In the genomic region with DNA sequence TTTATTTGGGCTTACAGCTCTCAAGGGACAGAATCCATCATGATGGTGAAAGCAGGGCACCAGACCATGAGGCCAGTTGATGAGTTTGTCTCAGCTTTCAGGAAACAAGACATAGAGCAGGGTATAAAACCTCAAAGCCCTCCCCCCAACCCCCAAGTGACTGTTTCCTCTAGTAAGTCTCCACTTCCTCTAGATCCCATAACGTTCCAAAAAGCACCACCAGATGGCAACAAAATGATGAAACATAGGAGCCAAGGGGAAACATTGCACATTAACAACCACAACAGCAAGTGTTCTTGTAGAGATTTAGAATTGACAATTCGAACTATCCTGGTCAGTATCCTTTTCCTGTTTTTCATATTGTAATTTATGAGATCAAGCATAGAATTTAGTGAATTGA, we compare ENCODE assay signal across 9 mouse cellular contexts. TPM values are rescaled to one million over a fixed set of nuclear protein-coding genes. Genes with fewer than 3 reads are reported as not detected.
DNase-seq lines count a peak whose midpoint lies in the region; ATAC-seq and TF ChIP-seq lines count a peak whose summit lies in the region.
"Had no signal": no experiment of that assay in that cellular context is flagged by ENCODE, and none has a peak within 500 bp of the region (broad histone marks: within the 10 kb centered on the region; RNA-seq: fewer than 3 reads in every experiment).

No protein-coding gene starts in this region.

- H3K27ac ChIP-seq in liver, adult 2 months (replicated peaks; ENCODE audit: insufficient read depth, low read depth, low read length): no peak overlapping the region
- H3K27ac ChIP-seq: lung, embryonic 15.5 days had no signal

- no peak for TF ChIP-seq POLR2A in liver, adult 2 months (IDR thresholded peaks at IDR 0.05; ENCODE audit: extremely low read depth, insufficient read depth, low read length)

- peaks cover 18% of the 10 kb centered on the region for H3K36me3 ChIP-seq in liver, adult 2 months (ENCODE audit: control insufficient read depth, insufficient read depth, low read length)

- intact Hi-C loops in left cerebral cortex, postnatal 25 days (cut with DNase I): loop anchor here (2.0 to 10.0 kb wide), 2 partner anchors 161 to 1513 kb away; no protein-coding TSS in a partner anchor

- no peak for ATAC-seq in erythroblast, adult 5-6 weeks (replicated peaks; ENCODE audit: low FRiP score, poor library complexity, severe bottlenecking)
- ATAC-seq in erythroid progenitor cell, adult 5-6 weeks (replicated peaks; ENCODE audit: low FRiP score, poor library complexity, severe bottlenecking): no peak

- no peak overlapping the region for H3K4me3 ChIP-seq in liver, adult 2 months (ENCODE audit: insufficient read depth, low read depth, low read length)
- H3K4me3 ChIP-seq: lung, embryonic 15.5 days had no signal

- peak; percentile 17; the same call in 1 of the 2 replicates for TF ChIP-seq CTCF in liver, adult 2 months (IDR thresholded peaks at IDR 0.05; ENCODE audit: low read depth, low read length)

- WGBS in liver, adult 2 months: 22% methylated on average over 2 of the region's 2 CpGs

- H3K27me3 ChIP-seq in liver, adult 2 months (ENCODE audit: control insufficient read depth, insufficient read depth, low read length): no peaks in the 10 kb centered on the region
- H3K27me3 ChIP-seq: lung, embryonic 15.5 days had no signal

- no peaks in the 10 kb centered on the region for H3K79me2 ChIP-seq in liver, adult 2 months (ENCODE audit: control insufficient read depth, insufficient read depth, low read length)

- no peak overlapping the region for H3K9ac ChIP-seq in liver, adult 2 months (ENCODE audit: low read depth, low read length)
- H3K9ac ChIP-seq: lung, embryonic 15.5 days had no signal

- H3K4me1 ChIP-seq in liver, adult 2 months (ENCODE audit: control insufficient read depth, insufficient read depth, low read length): no peaks in the 10 kb centered on the region
- H3K4me1 ChIP-seq: lung, embryonic 15.5 days had no signal

- peak; percentile 32 for DNase-seq in cerebellum, adult 9-10 months
- no peak for DNase-seq in cerebellum, adult 11-12 months
- DNase-seq in liver, adult 2 months (ENCODE audit: extremely low read depth, low read depth, low spot score): peak; percentile 10
- no peak for DNase-seq in liver
- peak; percentile 75 for DNase-seq in brain, adult 2 months (ENCODE audit: low read depth, low spot score)
- peak; percentile 22 to 71 for DNase-seq in left cerebral cortex, postnatal 25 days (ENCODE audit: low spot score in 2 of 2)

RNA-seq across cellular contexts. Expression of gene Gstcd, which starts 19.9 kb away (rescaled TPM):
- 2.1 and 4.8 TPM in 2 replicates for total RNA-seq in liver, adult 2 months (2014; rRNA removed)
- polyA plus RNA-seq in liver, adult 2 months (2012; rRNA removed): 1.2 and 1.7 TPM in 2 replicates
- 1 to 10 TPM; 6.9 to 8.0 TPM for total RNA-seq in left cerebral cortex, postnatal 25 days (2021)
- 3.7 and 4.8 TPM in 2 replicates for total RNA-seq in erythroblast, adult 5-6 weeks (2015; ENCODE audit: low replicate concordance)
- total RNA-seq in erythroblast, adult 5-6 weeks (2017; ENCODE audit: low replicate concordance): 5.3 and 7.7 TPM in 2 replicates
- 5.8 and 9.6 TPM in 2 replicates for total RNA-seq in erythroid progenitor cell, adult 5-6 weeks (2015; ENCODE audit: low replicate concordance)
- total RNA-seq in erythroid progenitor cell, adult 5-6 weeks (2017; ENCODE audit: low replicate concordance): 9.9 and 14.3 TPM in 2 replicates

RNA-seq across cellular contexts. Expression of gene Ints12, which starts 20.1 kb away (rescaled TPM):
- 4.1 and 4.6 TPM in 2 replicates for total RNA-seq in liver, adult 2 months (2014; rRNA removed)
- polyA plus RNA-seq in liver, adult 2 months (2012; rRNA removed): 1.5 and 3.0 TPM in 2 replicates
- total RNA-seq in left cerebral cortex, postnatal 25 days (2021): 10 to 100 TPM; 15.1 to 16.4 TPM
- total RNA-seq in erythroblast, adult 5-6 weeks (2015; ENCODE audit: low replicate concordance): 10.4 and 10.9 TPM in 2 replicates
- 11.6 and 18.1 TPM in 2 replicates for total RNA-seq in erythroblast, adult 5-6 weeks (2017; ENCODE audit: low replicate concordance)
- total RNA-seq in erythroid progenitor cell, adult 5-6 weeks (2015; ENCODE audit: low replicate concordance): 8.0 and 19.5 TPM in 2 replicates
- total RNA-seq in erythroid progenitor cell, adult 5-6 weeks (2017; ENCODE audit: low replicate concordance): 14.2 and 18.7 TPM in 2 replicates

Comparison
In these comparisons a context has a peak if more than half of its experiments do, and no peak if none do; other contexts are left out.
1. DNase-seq: peak in cerebellum, adult 9-10 months (single experiment), liver, adult 2 months (single experiment), brain, adult 2 months (single experiment) and left cerebral cortex, postnatal 25 days (2 of 2); none in cerebellum, adult 11-12 months (single experiment) and liver (single experiment).